Mouse (Mus musculus) lung, embryonic 15.5 days (tissue): Measurements from ENCODE around the gene Acer3. TPM values are rescaled to one million over a fixed set of nuclear protein-coding genes. Genes with fewer than 3 reads are reported as not detected.

Experiments used
- ATAC-seq: fragments of 200-750 bp; cut with Nextera tagmentation; 2 replicates; pipeline ENCODE4 v1.8.0; 2017; ENCODE audit warnings: moderate number of reproducible peaks, borderline replicate concordance; ENCODE audit not compliant: low FRiP score, low TSS enrichment; ENCODE audit errors: extremely low read depth
- H3K27ac ChIP-seq: fragments of 300-500 bp; sonication (generic); 2 replicates; pipeline ENCODE4 v1.5.1; 2015; ENCODE audit warnings: moderate library complexity, mild to moderate bottlenecking, inconsistent platforms
- H3K27me3 ChIP-seq: fragments of 300-500 bp; sonication (generic); 2 replicates; pipeline ENCODE4 v1.6.1; 2015; ENCODE audit warnings: inconsistent platforms
- H3K36me3 ChIP-seq: fragments of 300-500 bp; sonication (generic); 2 replicates; pipeline ENCODE4 v1.6.1; 2015; ENCODE audit warnings: inconsistent platforms
- H3K4me1 ChIP-seq: fragments of 300-500 bp; sonication (generic); 2 replicates; pipeline ENCODE4 v1.6.1; 2015; ENCODE audit warnings: inconsistent platforms
- H3K4me2 ChIP-seq: fragments of 300-500 bp; sonication (generic); 2 replicates; pipeline ENCODE4 v1.6.1; 2015; ENCODE audit warnings: inconsistent platforms, mild to moderate bottlenecking, moderate library complexity
- H3K4me3 ChIP-seq: fragments of 300-500 bp; sonication (generic); 2 replicates; pipeline ENCODE4 v1.5.1; 2015; ENCODE audit warnings: mild to moderate bottlenecking, inconsistent platforms
- H3K9ac ChIP-seq: fragments of 300-500 bp; sonication (generic); 2 replicates; pipeline ENCODE4 v1.6.1; 2015; ENCODE audit warnings: inconsistent platforms
- H3K9me3 ChIP-seq: fragments of 300-500 bp; sonication (generic); 2 replicates; pipeline ENCODE4 v1.6.1; 2016; ENCODE audit warnings: inconsistent platforms
- WGBS: fragments of 180-500 bp; shearing (Covaris S2); methylation state at CpG from one replicate; pipeline ENCODE4 v1.1.7; 2015; 5-methylcytosine and 5-hydroxymethylcytosine counted together
- polyA plus RNA-seq: library from polyadenylated mRNA; unstranded; fragments of >200 nt; fragmentation: Nextera tagmentation; extraction: Ambion mirVana; gene quantifications from 2 replicates; pipeline ENCODE4 v1.2.1, GENCODE M21; 2015

Acer3 gene
- polyA plus RNA-seq, 1 experiment from 2014 or later = 28.3 TPM

DNA sequence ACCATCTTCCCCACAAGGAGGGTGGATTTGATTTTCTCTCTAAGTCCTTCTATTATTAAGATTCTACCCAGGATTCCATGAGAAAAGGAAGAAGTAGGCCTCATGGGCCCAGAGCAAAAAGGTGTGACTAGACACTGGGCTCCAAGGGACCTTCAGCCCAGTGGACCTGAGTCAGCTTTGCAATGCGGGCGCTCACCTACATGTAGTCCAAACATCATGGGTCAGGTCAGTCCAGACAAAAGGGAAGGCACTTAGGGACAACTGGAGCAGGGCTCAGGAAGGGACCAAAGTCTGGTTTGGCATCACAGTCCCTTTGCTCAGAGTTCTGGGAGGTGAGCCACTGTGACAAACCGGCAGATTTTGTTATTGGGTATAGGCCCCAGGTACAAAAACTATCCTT is 30.5 kb upstream of the Acer3 start:
- Histone ChIP-seq H3K9me3 (no peaks in the 10 kb centered on the region), H3K9ac (no peak overlapping the region), H3K27me3 (no peaks in the 10 kb centered on the region), H3K36me3 (peaks cover 18% of the 10 kb centered on the region), H3K4me3 (no peak overlapping the region), H3K4me2 (no peak overlapping the region), H3K4me1 (peaks cover 24% of the 10 kb centered on the region), H3K27ac (no peak overlapping the region)
- no peak for ATAC-seq
- WGBS = 95% methylated on average over 3 of the region's 3 CpGs

DNA sequence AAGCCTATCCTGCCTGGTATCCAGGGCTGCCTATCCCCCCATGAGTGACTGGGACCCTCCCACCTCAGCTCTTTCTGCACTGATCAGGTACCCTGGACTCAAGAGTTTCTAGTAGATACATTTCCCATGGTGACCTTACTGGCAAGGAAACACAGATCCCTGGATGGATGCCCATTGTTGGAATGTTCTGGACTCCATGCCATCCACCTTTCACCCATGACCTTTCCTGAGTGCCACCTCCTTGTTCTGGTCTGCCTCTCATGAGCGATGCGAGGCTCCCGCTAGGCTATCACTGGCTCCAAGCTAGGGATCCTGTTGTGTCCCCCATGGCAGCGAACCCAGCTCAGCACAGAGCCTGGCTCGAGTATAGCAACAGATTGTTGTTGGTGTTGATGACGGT is 28.8 kb upstream of the Acer3 start:
- peaks cover 18% of the 10 kb centered on the region for H3K36me3 ChIP-seq

DNA sequence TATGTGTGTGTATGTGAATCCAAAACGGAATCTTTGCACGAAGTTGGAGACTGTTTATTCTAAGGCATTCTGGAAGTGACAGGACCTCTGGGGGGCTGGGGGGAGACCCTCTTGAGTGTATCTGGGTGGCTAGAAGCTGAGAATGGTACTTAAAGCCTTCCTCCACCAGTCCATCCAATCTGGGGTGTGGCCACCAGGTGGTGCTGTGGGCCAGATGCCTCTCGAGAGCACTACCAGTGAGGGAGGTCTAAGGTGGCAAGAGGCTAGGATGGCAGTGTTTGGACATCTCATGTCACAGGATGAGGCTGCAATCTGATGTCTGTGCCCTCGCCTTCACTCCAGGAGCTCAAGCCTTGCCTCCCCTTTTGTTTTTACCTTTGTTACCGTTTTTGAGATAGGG is 28.1 kb upstream of the Acer3 start:
- Histone ChIP-seq H3K4me1 (peaks cover 6% of the 10 kb centered on the region), H3K4me2 (no peak overlapping the region), H3K9me3 (no peaks in the 10 kb centered on the region), H3K27ac (no peak overlapping the region), H3K9ac (no peak overlapping the region), H3K4me3 (no peak overlapping the region), H3K27me3 (no peaks in the 10 kb centered on the region), H3K36me3 (peaks cover 18% of the 10 kb centered on the region)
- no peak for ATAC-seq
- WGBS = 15% methylated on average over 5 of the region's 5 CpGs

More for the DNA sequence above, 28.8 kb upstream of the Acer3 start:
- Histone ChIP-seq H3K9me3 (no peaks in the 10 kb centered on the region), H3K27me3 (no peaks in the 10 kb centered on the region), H3K9ac (no peak overlapping the region), H3K4me2 (no peak overlapping the region), H3K27ac (no peak overlapping the region), H3K4me3 (no peak overlapping the region), H3K4me1 (peaks cover 13% of the 10 kb centered on the region)
- WGBS = 90% methylated on average over 6 of the region's 6 CpGs
- no peak for ATAC-seq

DNA sequence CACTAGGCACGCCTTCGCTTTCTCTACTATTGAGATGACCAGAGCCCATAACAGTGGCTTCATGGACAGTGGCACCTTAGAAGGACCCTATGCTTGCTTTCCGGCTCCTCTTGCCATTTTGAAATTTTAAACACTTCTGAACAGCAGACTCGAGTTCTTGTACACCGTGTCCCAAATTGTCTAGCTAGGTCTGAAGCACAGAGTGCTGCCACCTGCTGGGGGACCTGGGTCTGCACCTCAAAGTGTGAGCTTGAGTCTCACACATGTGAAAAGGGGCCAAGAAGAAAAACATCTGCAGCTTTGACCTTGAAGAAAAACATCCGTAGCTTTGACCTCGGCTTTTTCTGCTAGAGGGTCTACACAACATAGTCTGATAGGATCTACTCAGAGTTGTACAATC is 27.0 kb upstream of the Acer3 start:
- no peak overlapping the region for H3K9ac ChIP-seq
- 0 out of 2 replicates have a peak, but pooled peaks cover 3% of the 10 kb centered on the region for H3K4me1 ChIP-seq
- no peak overlapping the region for H3K27ac ChIP-seq
- no peak for ATAC-seq
- H3K27me3 ChIP-seq = no peaks in the 10 kb centered on the region; the same call in 1 of the 2 replicates
- H3K4me3 ChIP-seq = no peak overlapping the region
- H3K9me3 ChIP-seq = no peaks in the 10 kb centered on the region
- WGBS = 38% methylated on average over 7 of the region's 7 CpGs
- no peak overlapping the region for H3K4me2 ChIP-seq
- peaks cover 18% of the 10 kb centered on the region for H3K36me3 ChIP-seq

DNA sequence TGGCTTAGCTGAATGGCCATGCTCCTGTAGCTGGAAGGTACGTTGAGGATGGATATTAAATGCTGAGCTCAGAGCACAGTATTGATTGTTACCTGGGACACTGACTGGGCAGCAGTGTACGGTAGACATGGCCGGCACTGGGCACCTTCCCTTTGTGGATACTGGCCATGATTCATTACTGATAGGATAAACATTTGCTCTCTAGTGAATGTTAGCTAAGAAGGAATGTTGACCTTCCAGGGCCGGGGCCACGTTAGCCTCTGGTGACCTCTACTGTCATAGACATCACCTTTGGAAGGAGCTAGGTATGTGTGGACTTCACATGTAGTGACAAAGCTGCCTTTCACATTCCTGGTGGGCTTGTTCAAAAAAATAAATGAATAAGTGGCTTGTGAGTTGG is 26.5 kb upstream of the Acer3 start:
- no peaks in the 10 kb centered on the region for H3K9me3 ChIP-seq
- H3K36me3 ChIP-seq = peaks cover 15% of the 10 kb centered on the region
- 0 out of 2 replicates have a peak, but pooled peaks cover 3% of the 10 kb centered on the region for H3K4me1 ChIP-seq
- H3K9ac ChIP-seq = no peak overlapping the region
- no peaks in the 10 kb centered on the region; the same call in 1 of the 2 replicates for H3K27me3 ChIP-seq
- no peak overlapping the region for H3K4me2 ChIP-seq
- no peak overlapping the region for H3K4me3 ChIP-seq
- no peak for ATAC-seq
- WGBS = 20% methylated on average over 5 of the region's 5 CpGs
- H3K27ac ChIP-seq = no peak overlapping the region

DNA sequence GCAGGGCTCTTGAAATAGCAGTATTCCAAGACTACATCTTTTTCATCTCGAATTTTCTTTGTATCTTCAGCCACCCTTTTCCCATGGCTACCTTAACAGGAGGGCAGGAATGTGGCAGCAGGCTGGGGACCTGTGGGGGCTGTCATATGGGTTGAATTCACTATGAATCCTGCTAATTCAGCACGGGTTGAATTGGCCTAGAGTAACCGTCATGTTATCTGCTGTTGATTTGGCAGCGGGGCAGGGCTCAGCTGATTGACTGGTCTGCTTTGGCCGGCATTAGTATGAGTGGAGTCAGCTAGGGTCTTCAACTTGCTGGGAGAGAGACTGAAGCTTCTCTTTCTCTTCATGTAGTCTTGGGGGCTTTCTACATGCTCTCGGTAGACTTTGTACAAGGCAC is 24.0 kb upstream of the Acer3 start:
- WGBS = 47% methylated on average over 6 of the region's 6 CpGs
- ATAC-seq = no peak
- Histone ChIP-seq H3K27me3 (no peaks in the 10 kb centered on the region; the same call in 1 of the 2 replicates), H3K4me2 (no peak overlapping the region), H3K9me3 (no peaks in the 10 kb centered on the region), H3K4me3 (no peak overlapping the region), H3K9ac (no peak overlapping the region), H3K4me1 (peaks cover 9% of the 10 kb centered on the region; the same call in 1 of the 2 replicates), H3K27ac (no peak overlapping the region), H3K36me3 (no peaks in the 10 kb centered on the region)

DNA sequence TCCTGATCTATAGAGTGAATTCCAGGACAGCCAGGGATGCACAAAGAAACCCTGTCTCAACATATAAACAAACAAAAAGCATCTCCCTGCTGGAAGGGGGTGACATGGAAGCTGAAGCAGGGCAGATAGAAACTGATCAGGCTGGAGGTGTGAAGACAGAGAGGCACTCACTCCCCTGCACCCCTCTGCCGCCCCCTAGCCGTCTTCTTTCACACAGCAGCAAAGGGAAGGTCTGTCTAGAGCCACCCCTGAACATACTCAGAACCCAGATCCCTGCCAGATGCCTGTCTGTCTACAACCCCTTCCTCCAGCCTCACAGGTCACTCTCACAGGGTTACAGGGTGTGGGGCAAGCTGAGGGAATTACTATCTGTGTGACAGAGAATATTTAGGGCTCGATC is 23.4 kb upstream of the Acer3 start:
- H3K4me3 ChIP-seq = no peak overlapping the region
- no peaks in the 10 kb centered on the region for H3K9me3 ChIP-seq
- no peak overlapping the region for H3K27ac ChIP-seq
- H3K27me3 ChIP-seq = no peaks in the 10 kb centered on the region; the same call in 1 of the 2 replicates
- no peak overlapping the region for H3K4me2 ChIP-seq
- ATAC-seq = no peak
- H3K4me1 ChIP-seq = peaks cover 9% of the 10 kb centered on the region; the same call in 1 of the 2 replicates
- no peaks in the 10 kb centered on the region for H3K36me3 ChIP-seq
- WGBS = 21% methylated on average over 3 of the region's 3 CpGs
- no peak overlapping the region for H3K9ac ChIP-seq

DNA sequence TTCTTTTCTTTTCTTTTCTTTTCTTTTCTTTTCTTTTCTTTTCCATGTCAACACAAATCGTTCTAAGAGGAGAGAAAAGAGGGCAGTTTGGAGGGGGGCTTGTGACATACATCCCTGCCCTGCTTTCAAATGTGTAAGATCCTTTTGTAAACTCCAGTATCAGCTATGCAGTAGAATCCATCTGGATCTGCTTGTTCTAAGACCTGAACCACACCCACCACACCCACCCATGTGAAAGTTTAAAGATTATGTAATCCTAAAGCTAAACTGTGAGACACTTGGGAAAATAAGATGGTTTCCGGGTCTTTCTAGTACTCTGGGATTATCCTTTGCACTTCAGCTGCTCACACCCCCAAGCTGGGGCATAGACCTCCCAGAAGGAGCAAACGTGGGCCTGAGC is 21.2 kb upstream of the Acer3 start:
- no peak overlapping the region for H3K4me3 ChIP-seq
- no peak overlapping the region for H3K4me2 ChIP-seq
- H3K9me3 ChIP-seq = no peaks in the 10 kb centered on the region
- H3K4me1 ChIP-seq = peaks cover 6% of the 10 kb centered on the region; the same call in 1 of the 2 replicates
- H3K27me3 ChIP-seq = no peaks in the 10 kb centered on the region; the same call in 1 of the 2 replicates
- H3K36me3 ChIP-seq = no peaks in the 10 kb centered on the region
- no peak overlapping the region for H3K27ac ChIP-seq
- WGBS = 55% methylated on average over 3 of the region's 3 CpGs
- no peak overlapping the region for H3K9ac ChIP-seq
- no peak for ATAC-seq

DNA sequence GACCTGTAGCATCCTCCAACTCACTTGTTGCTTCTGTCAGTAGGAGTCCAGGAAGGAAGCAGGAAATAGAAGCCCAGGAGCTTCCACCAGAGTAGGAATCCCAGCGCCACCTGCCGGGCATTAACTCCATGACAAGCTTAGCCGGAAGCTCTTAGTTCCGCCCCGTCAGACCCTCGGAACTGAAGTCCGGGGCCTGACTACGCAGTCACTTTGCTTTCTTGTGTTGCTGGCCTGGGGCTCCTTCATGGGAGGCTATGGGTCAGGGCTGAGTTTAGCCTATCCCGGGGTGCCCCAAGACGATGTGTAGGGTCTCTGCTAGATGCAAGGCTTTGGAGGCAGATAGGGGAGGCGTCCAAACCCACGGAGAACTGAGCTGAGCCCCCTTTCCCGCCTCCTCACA is 20.5 kb upstream of the Acer3 start:
- H3K36me3 ChIP-seq = no peaks in the 10 kb centered on the region
- 3% methylated on average over 13 of the region's 13 CpGs for WGBS

DNA sequence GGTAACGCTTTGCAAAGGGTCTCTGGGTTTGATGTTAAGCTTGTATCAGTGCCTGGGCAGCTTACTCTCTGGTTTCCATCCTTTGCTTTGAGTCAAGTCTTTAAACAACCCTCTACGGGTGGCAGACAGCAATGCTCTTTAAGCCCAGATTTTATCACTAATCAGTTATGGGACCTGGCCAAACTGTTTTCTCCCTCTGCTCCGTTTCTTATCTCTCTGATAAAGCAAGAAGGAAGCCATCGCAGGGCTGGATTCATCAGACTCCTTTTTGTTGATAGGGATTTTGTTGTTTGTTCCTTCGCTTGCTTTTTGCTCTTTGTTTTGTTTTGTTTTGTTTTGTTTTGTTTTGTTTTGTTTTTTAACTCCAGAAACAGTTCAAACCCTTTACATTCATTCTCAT is 19.3 kb upstream of the Acer3 start:
- no peak overlapping the region for H3K4me2 ChIP-seq
- WGBS = 51% methylated on average over 5 of the region's 5 CpGs
- H3K9ac ChIP-seq = no peak overlapping the region
- H3K36me3 ChIP-seq = no peaks in the 10 kb centered on the region
- ATAC-seq = no peak
- H3K27ac ChIP-seq = no peak overlapping the region
- H3K9me3 ChIP-seq = no peaks in the 10 kb centered on the region
- H3K4me1 ChIP-seq = peaks cover 6% of the 10 kb centered on the region; the same call in 1 of the 2 replicates
- no peak overlapping the region for H3K4me3 ChIP-seq
- H3K27me3 ChIP-seq = no peaks in the 10 kb centered on the region; the same call in 1 of the 2 replicates

More for the DNA sequence above, 20.5 kb upstream of the Acer3 start:
- peak overlapping the region; percentile 39 for H3K4me3 ChIP-seq
- peaks cover 6% of the 10 kb centered on the region; the same call in 1 of the 2 replicates for H3K4me1 ChIP-seq
- H3K27ac ChIP-seq = no peak overlapping the region
- no peaks in the 10 kb centered on the region; the same call in 1 of the 2 replicates for H3K27me3 ChIP-seq
- H3K4me2 ChIP-seq = peak overlapping the region; percentile 74
- no peaks in the 10 kb centered on the region for H3K9me3 ChIP-seq
- peak; percentile 71; the same call in 1 of the 2 replicates for ATAC-seq
- peak overlapping the region; percentile 53 for H3K9ac ChIP-seq

DNA sequence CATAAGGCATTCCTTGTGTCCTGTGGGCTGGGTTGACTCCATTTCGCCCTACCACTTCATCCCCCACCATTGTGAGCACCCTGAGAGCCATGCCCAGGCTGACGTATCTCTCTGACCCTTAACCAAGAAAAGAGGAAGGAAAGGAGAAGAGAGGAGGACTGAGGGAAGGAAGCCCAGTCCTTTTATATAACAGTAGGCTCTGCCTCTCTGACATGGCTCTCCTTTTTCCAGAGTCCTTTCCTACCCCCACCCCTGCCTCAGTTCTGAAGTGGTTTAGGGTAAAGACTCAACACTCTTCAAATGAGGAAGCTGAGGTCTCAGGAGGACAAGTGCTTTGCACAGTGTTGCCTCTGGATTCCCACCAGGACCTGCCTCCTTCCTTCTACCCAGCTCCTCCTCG is 13.0 kb upstream of the Acer3 start:
- no peak overlapping the region for H3K27ac ChIP-seq
- H3K36me3 ChIP-seq = no peaks in the 10 kb centered on the region
- H3K4me2 ChIP-seq = no peak overlapping the region
- no peak for ATAC-seq
- no peak overlapping the region for H3K9ac ChIP-seq
- no peaks in the 10 kb centered on the region for H3K27me3 ChIP-seq
- H3K4me1 ChIP-seq = peaks cover 28% of the 10 kb centered on the region
- H3K9me3 ChIP-seq = no peaks in the 10 kb centered on the region
- 69% methylated on average over 3 of the region's 3 CpGs for WGBS
- no peak overlapping the region for H3K4me3 ChIP-seq

DNA sequence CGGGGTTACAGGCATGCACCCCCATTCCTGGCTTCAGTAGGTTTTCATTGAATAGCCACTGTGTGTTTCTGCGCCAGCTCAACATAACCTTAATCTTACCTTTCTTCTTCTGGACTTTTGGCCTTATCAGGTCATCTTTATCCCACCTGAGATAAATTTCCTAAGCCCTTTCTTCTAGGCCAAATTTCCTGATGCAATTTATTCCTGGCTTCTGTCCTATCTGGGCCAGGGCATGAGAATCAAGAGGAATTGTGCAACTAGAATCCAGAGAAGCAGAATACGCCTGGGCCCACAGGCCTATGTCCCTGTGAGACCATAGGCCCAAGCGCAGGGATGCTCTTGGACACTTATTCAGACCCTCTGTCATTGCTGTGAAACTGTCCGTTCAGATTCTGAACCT is 12.5 kb upstream of the Acer3 start:
- Histone ChIP-seq H3K9me3 (no peaks in the 10 kb centered on the region), H3K9ac (no peak overlapping the region), H3K27ac (no peak overlapping the region), H3K27me3 (no peaks in the 10 kb centered on the region), H3K4me3 (no peak overlapping the region), H3K36me3 (no peaks in the 10 kb centered on the region), H3K4me1 (peaks cover 28% of the 10 kb centered on the region), H3K4me2 (no peak overlapping the region)
- ATAC-seq = no peak
- WGBS = 89% methylated on average over 5 of the region's 5 CpGs
